Mouse (Mus musculus): Measurements from ENCODE around the gene Supt3. TPM values are rescaled to one million over a fixed set of nuclear protein-coding genes. Genes with fewer than 3 reads are reported as not detected.
A peak's percentile ranks its signal among the peaks of the same experiment; 100 is the strongest.

Supt3 gene
- 4.8 and 7.6 TPM in 2 replicates for polyA plus RNA-seq (2012; rRNA removed)

GRCm38 (mm10) chr17:44776738-44777270 is at the start of gene Supt3:
TSS of gene Supt3 (plus strand) at chr17:44777152.
- peak; percentile 98 for DNase-seq (ENCODE audit: low spot score)

GRCm38 (mm10) chr17:44727675-44728074 is 49.3 kb upstream of the Supt3 start:
- no peak for DNase-seq (ENCODE audit: low spot score)

GRCm38 (mm10) chr17:44728464-44728863 is 48.5 kb upstream of the Supt3 start:
- no peak for DNase-seq (ENCODE audit: low spot score)

GRCm38 (mm10) chr17:44733544-44734310 is 43.2 kb upstream of the Supt3 start:
- DNase-seq (ENCODE audit: low spot score) = no peak

- DNase-seq (ENCODE audit: low spot score) = peak; percentile 36
Measured at GRCm38 (mm10) chr17:44734501-44735222, 42.3 kb upstream of the Supt3 start.

- DNase-seq (ENCODE audit: low spot score) = no peak
Measured at GRCm38 (mm10) chr17:44735223-44735990, 41.5 kb upstream of the Supt3 start.

GRCm38 (mm10) chr17:44735991-44736561 is 40.9 kb upstream of the Supt3 start:
- DNase-seq (ENCODE audit: low spot score) = peak; percentile 69

- no peak for DNase-seq (ENCODE audit: low spot score)
Measured at GRCm38 (mm10) chr17:44737275-44738120, 39.5 kb upstream of the Supt3 start.

- DNase-seq (ENCODE audit: low spot score) = no peak
Measured at GRCm38 (mm10) chr17:44738121-44738637, 38.8 kb upstream of the Supt3 start.

- no peak for DNase-seq (ENCODE audit: low spot score)
Measured at GRCm38 (mm10) chr17:44742246-44742645, 34.7 kb upstream of the Supt3 start.

GRCm38 (mm10) chr17:44743780-44744179 is 33.2 kb upstream of the Supt3 start:
- DNase-seq (ENCODE audit: low spot score) = no peak

GRCm38 (mm10) chr17:44745378-44745777 is 31.6 kb upstream of the Supt3 start:
- DNase-seq (ENCODE audit: low spot score) = no peak

GRCm38 (mm10) chr17:44766318-44766717 is 10.6 kb upstream of the Supt3 start:
- no peak for DNase-seq (ENCODE audit: low spot score)

- DNase-seq (ENCODE audit: low spot score) = no peak
Measured at GRCm38 (mm10) chr17:44766975-44767374, 10.0 kb upstream of the Supt3 start.

GRCm38 (mm10) chr17:44767375-44767774 is 9.6 kb upstream of the Supt3 start:
- no peak for DNase-seq (ENCODE audit: low spot score)

GRCm38 (mm10) chr17:44768522-44768921 is 8.4 kb upstream of the Supt3 start:
- DNase-seq (ENCODE audit: low spot score) = no peak

GRCm38 (mm10) chr17:44770871-44771270 is 6.1 kb upstream of the Supt3 start:
- DNase-seq (ENCODE audit: low spot score) = no peak

- DNase-seq (ENCODE audit: low spot score) = no peak
Measured at GRCm38 (mm10) chr17:44772576-44772975, 4.4 kb upstream of the Supt3 start.

GRCm38 (mm10) chr17:44777337-44777804 is 419 bp downstream of the Supt3 start:
- peak; percentile 60 for DNase-seq (ENCODE audit: low spot score)

- no peak for DNase-seq (ENCODE audit: low spot score)
Measured at GRCm38 (mm10) chr17:44778141-44778540, 1.2 kb downstream of the Supt3 start.
